Mouse (Mus musculus) liver, embryonic 15.5 days (tissue): Measurements from ENCODE around the gene Als2cr12. TPM values are rescaled to one million over a fixed set of nuclear protein-coding genes. Genes with fewer than 3 reads are reported as not detected.

Source experiments
- ATAC-seq: fragments of 200-750 bp; cut with Nextera tagmentation; 2 replicates; pipeline ENCODE4 v1.8.0; 2017; ENCODE audit warnings: moderate number of reproducible peaks, mild to moderate bottlenecking, moderate library complexity; ENCODE audit not compliant: insufficient read depth
- H3K27ac ChIP-seq: fragments of 300-500 bp; sonication (generic); replicated peaks from 2 replicates; pipeline ENCODE4 v1.5.1; 2015; ENCODE audit warnings: mild to moderate bottlenecking, inconsistent platforms
- H3K27me3 ChIP-seq: fragments of 300-500 bp; sonication (generic); 2 replicates; pipeline ENCODE4 v1.6.1; 2015; ENCODE audit warnings: mild to moderate bottlenecking, inconsistent platforms
- H3K36me3 ChIP-seq: fragments of 300-500 bp; sonication (generic); replicated peaks from 2 replicates; pipeline ENCODE4 v1.6.1; 2015; ENCODE audit warnings: moderate library complexity, mild to moderate bottlenecking, inconsistent platforms
- H3K4me1 ChIP-seq: fragments of 300-500 bp; sonication (generic); replicated peaks from 2 replicates; pipeline ENCODE4 v1.6.1; 2015; ENCODE audit warnings: inconsistent platforms
- H3K4me2 ChIP-seq: fragments of 300-500 bp; sonication (generic); 2 replicates; pipeline ENCODE4 v1.6.1; 2015; ENCODE audit warnings: moderate library complexity, mild to moderate bottlenecking, inconsistent platforms
- H3K4me3 ChIP-seq: fragments of 300-500 bp; sonication (generic); replicated peaks from 2 replicates; pipeline ENCODE4 v1.5.1; 2015; ENCODE audit warnings: mild to moderate bottlenecking, inconsistent platforms
- H3K9ac ChIP-seq: fragments of 300-500 bp; sonication (generic); 2 replicates; pipeline ENCODE4 v1.6.1; 2015; ENCODE audit warnings: moderate library complexity, mild to moderate bottlenecking, inconsistent platforms
- H3K9me3 ChIP-seq: fragments of 300-500 bp; sonication (generic); replicated peaks from 2 replicates; pipeline ENCODE4 v1.6.1; 2016; ENCODE audit warnings: inconsistent platforms
- whole genome bisulfite sequencing: fragments of 180-500 bp; shearing (Covaris S2); methylation state at CpG from one replicate; pipeline ENCODE4 v1.1.7; 2015; ENCODE audit warnings: mixed read lengths; ENCODE audit not compliant: insufficient replicate concordance; 5-methylcytosine and 5-hydroxymethylcytosine counted together
- polyA plus RNA-seq: library from polyadenylated mRNA; unstranded; fragments of >200 nt; fragmentation: Nextera tagmentation; extraction: Ambion mirVana; gene quantifications from 2 replicates; pipeline ENCODE4 v1.2.1, GENCODE M21; 2015

The Als2cr12 gene
- polyA plus RNA-seq, 1 experiment from 2014 or later: not detected

DNA sequence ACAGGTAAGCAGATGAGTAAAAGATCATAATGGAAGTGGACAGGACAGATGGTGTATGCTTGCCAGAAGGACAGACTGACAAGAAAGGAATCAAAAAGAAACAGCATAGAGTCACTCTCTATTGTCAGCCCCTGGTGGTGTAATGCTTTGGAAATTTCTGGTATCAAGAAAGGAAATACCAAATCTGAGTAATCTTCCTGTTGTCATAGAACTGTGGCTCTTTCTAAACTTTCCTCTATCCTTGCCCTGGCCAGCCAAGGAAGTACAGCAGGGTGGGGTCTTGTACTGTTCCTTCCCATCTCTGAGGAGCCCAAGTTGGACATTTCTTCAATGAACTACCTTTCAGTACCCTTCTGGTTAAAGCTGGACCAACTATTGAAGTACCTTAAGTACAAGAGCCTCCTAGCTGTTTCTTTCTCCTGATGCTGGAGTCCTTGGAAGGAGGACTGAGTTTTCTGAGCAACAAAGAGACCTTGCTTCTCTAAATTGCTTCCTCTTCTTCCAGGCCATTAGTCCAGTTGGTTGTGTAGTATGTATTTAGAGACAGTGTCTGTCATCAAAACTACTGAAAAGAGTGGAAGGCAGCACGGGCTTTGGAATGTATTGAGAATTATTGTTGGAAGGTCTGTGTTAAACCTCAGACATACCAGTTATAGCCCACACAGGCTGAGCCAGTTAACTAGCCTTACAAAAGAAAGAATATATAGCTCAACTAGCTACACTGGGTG, 31.4 kb upstream of the Als2cr12 start:
- Histone ChIP-seq H3K36me3 (peaks cover 43% of the 10 kb centered on the region), H3K4me1 (peaks cover 16% of the 10 kb centered on the region), H3K9me3 (no peaks in the 10 kb centered on the region), H3K9ac (no peak overlapping the region), H3K27me3 (no peaks in the 10 kb centered on the region), H3K27ac (peak overlapping the region; percentile 1; the same call in 1 of the 2 replicates), H3K4me3 (no peak overlapping the region), H3K4me2 (no peak overlapping the region)
- WGBS: 60% methylated on average over 1 of the region's 1 CpGs
- ATAC-seq: no peak

DNA sequence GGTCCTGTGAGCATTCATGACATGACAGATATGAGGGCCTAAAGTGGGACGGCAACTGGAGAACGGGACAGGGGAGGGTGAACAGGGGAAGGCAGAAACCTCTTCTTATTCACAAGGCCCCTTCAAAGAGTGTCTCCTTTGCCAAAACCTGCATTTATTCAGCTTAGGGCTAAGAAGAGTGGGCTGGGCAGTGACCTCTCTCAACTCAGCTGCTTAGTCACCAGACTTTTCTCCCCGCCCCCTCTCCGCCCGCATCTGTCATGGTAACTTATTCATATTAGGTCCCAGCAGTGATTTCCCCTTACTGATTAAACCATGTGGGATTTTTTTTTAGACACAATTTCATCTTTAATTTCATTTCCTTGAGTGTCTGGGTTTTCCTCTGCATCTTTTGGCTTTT, 30.0 kb upstream of the Als2cr12 start:
- H3K27me3 ChIP-seq: no peaks in the 10 kb centered on the region
- H3K9ac ChIP-seq: no peak overlapping the region
- peaks cover 37% of the 10 kb centered on the region for H3K36me3 ChIP-seq
- H3K4me2 ChIP-seq: no peak overlapping the region
- peaks cover 20% of the 10 kb centered on the region for H3K4me1 ChIP-seq
- H3K27ac ChIP-seq: no peak overlapping the region
- no peaks in the 10 kb centered on the region for H3K9me3 ChIP-seq
- 60% methylated on average over 5 of the region's 5 CpGs for WGBS
- ATAC-seq: no peak
- no peak overlapping the region for H3K4me3 ChIP-seq

DNA sequence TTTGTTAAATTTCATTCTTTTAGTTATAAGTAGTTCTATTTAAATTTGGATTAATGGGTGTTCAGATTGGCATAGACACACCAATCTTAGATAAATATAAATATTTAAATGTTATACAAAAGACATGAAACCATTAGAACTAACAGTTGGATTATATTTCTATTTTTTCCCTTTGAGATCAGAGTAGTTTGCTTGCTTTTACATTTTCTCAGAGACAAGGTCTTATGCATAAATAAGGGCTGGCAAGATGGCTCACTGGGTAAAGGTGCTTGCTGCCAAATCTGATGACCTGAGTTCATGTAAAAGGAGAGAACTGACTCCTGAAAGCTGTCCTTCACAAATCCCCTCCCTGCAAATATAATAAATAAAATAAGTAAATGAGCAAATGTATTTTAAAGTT, 29.3 kb upstream of the Als2cr12 start:
- no peaks in the 10 kb centered on the region for H3K27me3 ChIP-seq
- no peak overlapping the region for H3K4me3 ChIP-seq
- peaks cover 26% of the 10 kb centered on the region for H3K4me1 ChIP-seq
- H3K4me2 ChIP-seq: no peak overlapping the region
- H3K9ac ChIP-seq: no peak overlapping the region
- H3K9me3 ChIP-seq: no peaks in the 10 kb centered on the region
- peaks cover 34% of the 10 kb centered on the region for H3K36me3 ChIP-seq
- ATAC-seq: no peak
- H3K27ac ChIP-seq: no peak overlapping the region

DNA sequence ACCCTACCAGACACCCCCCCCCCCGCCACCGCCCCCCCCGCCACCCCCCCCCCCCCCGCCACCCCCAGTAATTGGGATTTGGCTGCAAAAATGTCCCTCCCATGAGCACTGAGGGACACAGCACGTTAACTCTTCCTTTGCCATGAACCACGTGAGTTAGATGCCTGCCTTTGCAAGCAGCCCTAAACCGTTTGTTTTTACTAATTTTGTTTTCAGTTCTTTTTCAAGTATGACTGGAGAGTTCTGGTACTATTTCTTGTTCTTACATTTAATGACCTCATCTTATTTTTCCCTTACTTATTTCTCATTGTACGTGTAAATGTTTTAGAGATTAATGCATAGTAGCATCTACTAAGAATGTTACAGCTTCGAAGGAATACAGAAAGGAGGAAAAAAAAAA, 28.7 kb upstream of the Als2cr12 start:
- Histone ChIP-seq H3K9me3 (no peaks in the 10 kb centered on the region), H3K27me3 (no peaks in the 10 kb centered on the region), H3K36me3 (peaks cover 30% of the 10 kb centered on the region), H3K27ac (no peak overlapping the region), H3K4me2 (no peak overlapping the region), H3K4me1 (peaks cover 31% of the 10 kb centered on the region), H3K4me3 (no peak overlapping the region), H3K9ac (no peak overlapping the region)
- 54% methylated on average over 8 of the region's 9 CpGs for WGBS
- no peak for ATAC-seq

DNA sequence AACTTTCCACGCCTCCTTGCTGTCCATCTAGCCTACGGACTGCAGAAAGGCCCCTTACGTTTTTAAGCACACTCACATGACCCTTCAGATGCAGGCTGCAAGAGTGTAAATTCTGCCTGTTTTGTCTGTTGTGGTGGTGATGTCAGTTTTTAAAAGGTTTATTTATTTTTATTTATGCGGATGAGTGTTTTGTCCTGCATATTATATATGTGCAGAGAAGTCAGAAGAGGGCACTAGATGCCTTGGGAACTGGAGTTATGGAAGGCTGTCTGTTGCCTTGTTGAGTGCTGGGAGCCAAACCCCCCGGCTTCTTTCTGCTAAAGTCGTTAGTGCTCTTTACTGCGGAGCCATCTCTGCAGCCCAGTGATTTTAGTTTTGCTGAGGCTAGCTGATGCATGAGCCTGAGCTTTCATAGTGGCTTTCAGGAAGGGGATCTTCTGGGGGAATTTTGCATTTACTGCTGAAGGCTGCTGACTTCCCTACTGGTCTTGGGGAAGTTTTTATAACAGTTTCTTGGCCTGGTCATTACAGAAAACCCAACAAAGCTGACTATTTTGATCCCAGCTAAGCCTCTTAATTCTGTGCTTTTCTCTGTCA, 28.1 kb upstream of the Als2cr12 start:
- Histone ChIP-seq H3K36me3 (peaks cover 23% of the 10 kb centered on the region), H3K9ac (no peak overlapping the region), H3K27me3 (no peaks in the 10 kb centered on the region), H3K4me3 (no peak overlapping the region), H3K9me3 (no peaks in the 10 kb centered on the region), H3K27ac (no peak overlapping the region), H3K4me2 (no peak overlapping the region), H3K4me1 (peaks cover 37% of the 10 kb centered on the region)
- ATAC-seq: no peak
- WGBS: 54% methylated on average over 7 of the region's 7 CpGs

DNA sequence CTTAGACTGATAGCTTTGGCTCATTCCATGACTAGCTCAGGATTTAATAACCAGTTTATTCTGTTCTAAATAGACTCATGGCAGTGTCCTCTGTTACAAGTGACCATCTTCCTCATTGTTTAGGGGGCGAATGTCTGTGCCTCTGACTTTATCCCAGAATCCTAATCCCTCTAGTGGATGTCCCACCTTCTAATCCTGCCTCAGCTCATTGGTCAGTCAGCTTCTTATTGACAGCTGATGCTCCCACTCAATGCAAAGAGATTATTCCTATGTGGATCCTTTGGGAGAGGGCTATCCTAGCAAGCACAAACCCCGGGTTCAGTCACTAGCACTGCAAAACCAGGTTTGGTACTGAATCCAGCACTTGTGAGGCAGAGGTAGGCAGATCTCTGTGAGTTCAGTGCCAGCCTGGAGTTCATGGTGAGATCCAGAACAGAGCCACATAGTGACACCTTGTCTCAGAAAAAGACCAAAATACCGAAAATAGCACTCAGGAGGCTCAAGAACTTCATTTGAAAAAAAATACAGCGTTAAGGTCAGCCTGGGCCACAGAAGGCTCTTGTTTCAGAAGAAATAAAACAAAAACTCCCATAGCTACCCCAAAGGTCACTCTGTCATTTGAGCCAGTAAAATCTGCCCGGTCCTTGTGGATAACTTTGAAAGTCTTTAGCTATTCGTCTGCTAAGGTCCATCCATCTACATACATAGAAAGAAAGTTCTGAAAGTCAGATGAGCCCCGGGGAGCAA, 27.4 kb upstream of the Als2cr12 start:
- Histone ChIP-seq H3K4me3 (no peak overlapping the region), H3K27me3 (no peaks in the 10 kb centered on the region), H3K36me3 (peaks cover 17% of the 10 kb centered on the region), H3K9me3 (no peaks in the 10 kb centered on the region), H3K4me2 (no peak overlapping the region), H3K9ac (no peak overlapping the region), H3K4me1 (peaks cover 41% of the 10 kb centered on the region), H3K27ac (no peak overlapping the region)
- WGBS: 67% methylated on average over 7 of the region's 7 CpGs
- ATAC-seq: no peak

DNA sequence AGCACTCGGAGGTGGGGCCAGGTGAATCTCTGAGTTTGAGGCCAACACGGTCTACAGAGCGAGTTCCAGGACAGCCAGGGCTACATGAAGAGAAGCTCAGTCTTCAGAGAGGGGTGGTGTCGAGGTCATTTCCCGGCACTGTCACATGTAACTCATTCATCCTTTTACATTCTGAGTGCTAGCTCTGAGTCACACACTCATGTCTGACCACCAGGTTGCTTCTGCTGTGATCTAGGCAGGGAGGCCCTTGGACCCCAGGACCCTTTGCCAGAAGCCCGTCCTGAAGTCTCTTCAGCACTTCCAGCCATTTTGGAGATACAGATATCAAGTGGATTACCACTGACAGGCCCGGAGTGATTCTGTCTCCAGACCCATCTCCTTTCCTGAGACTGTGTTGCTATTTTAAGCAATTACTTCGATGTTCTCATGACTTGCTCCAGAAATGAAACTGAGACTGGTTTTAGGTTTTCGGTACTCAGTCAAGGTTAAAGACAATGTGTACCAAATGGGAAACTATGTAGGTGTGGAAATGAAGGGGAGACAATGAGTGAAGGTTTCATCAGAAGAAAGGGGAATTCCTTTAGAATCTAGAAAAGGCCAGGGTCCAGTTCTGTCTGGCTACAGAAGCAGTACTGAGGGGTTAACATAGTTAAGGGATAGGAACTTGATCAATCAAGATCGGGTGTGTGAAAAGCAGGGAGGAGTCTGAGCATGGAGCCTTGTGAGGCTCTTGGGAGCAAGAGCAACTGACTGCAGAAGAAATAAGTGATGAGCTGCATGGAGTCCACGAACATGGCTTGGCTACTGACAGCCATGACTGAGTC, 26.5 kb upstream of the Als2cr12 start:
- H3K27me3 ChIP-seq: no peaks in the 10 kb centered on the region
- H3K36me3 ChIP-seq: peaks cover 8% of the 10 kb centered on the region
- H3K27ac ChIP-seq: no peak overlapping the region
- H3K9ac ChIP-seq: no peak overlapping the region
- H3K4me1 ChIP-seq: peaks cover 37% of the 10 kb centered on the region
- no peak for ATAC-seq
- H3K4me2 ChIP-seq: no peak overlapping the region
- H3K9me3 ChIP-seq: no peaks in the 10 kb centered on the region
- 62% methylated on average over 11 of the region's 11 CpGs for WGBS
- H3K4me3 ChIP-seq: no peak overlapping the region

DNA sequence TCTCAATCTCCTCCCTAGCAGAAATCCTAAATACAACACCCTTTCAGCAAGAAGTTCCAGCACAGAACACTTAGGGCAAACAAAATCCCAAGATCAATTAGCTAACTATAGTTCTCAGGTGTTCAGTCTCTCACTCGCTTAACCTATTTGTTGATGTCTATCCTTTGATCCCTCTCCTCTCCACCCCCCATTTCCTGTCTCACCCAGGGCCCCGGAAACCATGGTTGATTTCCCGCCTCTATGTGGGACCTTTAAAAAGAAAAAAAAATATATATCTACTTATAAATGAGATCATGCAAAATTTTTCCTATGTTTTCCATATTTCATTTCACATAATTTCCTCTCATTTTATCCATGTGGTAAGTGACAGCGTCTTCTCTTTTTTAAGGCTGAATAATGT, 25.2 kb upstream of the Als2cr12 start:
- H3K4me3 ChIP-seq: no peak overlapping the region
- no peaks in the 10 kb centered on the region for H3K9me3 ChIP-seq
- peaks cover 4% of the 10 kb centered on the region for H3K36me3 ChIP-seq
- peaks cover 45% of the 10 kb centered on the region for H3K4me1 ChIP-seq
- no peak for ATAC-seq
- H3K4me2 ChIP-seq: no peak overlapping the region
- WGBS: 30% methylated on average over 4 of the region's 4 CpGs
- H3K9ac ChIP-seq: no peak overlapping the region
- H3K27ac ChIP-seq: no peak overlapping the region
- no peaks in the 10 kb centered on the region for H3K27me3 ChIP-seq

DNA sequence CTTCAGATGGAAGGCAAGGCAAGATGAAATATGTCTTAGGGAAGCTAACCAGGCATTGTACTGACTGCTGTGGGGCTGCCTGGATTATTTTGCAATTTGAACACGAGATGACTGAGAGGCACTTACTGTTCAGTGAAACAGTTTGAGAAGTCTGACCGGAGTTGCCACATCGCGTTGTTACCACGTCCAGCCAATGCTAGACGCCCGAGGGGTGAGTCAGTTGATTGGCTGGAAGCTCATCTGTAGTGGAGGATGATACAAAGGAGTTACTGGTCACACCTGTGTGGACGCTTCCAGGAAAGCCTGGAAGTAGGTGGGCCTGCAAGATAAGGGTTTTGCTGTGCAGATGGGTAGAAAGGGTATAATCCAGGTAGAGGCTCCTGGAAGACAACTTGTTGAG, 24.3 kb upstream of the Als2cr12 start:
- Histone ChIP-seq H3K4me1 (peaks cover 44% of the 10 kb centered on the region), H3K36me3 (peaks cover 4% of the 10 kb centered on the region), H3K27ac (0 out of 2 replicates have a peak overlapping the region, but pooled peaks have one; percentile 48), H3K4me3 (no peak overlapping the region), H3K4me2 (no peak overlapping the region; the same call in 1 of the 2 replicates), H3K9me3 (no peaks in the 10 kb centered on the region), H3K27me3 (no peaks in the 10 kb centered on the region), H3K9ac (no peak overlapping the region)
- 44% methylated on average over 8 of the region's 8 CpGs for WGBS
- ATAC-seq: no peak

DNA sequence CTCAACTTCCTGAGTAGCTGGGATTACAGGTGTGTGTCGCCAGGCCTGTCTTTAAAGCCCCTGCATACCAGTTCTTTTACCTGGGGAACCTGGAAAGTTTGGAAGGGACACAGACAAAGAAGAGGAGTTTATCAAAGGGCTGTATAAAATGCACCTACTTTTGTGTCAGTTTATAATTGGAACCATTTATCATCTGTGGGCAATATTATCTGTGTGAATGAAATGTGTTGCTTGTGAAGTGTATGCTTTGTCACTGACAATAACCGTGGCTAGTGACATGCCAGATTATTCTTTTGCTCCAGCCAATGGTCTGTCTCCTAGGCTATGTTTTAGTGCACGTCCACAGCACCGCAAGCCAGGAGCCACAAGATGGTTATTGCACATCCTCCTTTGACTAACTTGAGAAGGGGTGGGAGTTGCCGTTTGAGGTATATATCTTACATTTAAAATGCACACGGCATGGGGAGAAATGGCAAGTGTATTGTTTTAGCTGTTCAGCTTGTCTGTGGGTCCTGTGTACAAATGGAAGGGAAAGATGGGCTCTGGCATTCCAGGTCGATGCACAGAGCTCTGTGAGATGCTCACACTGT, 23.7 kb upstream of the Als2cr12 start:
- peaks cover 44% of the 10 kb centered on the region for H3K4me1 ChIP-seq
- 59% methylated on average over 7 of the region's 7 CpGs for WGBS

More for the DNA sequence above, 23.7 kb upstream of the Als2cr12 start:
- no peak overlapping the region for H3K9ac ChIP-seq
- H3K27ac ChIP-seq: 0 out of 2 replicates have a peak overlapping the region, but pooled peaks have one; percentile 48
- H3K36me3 ChIP-seq: peaks cover 4% of the 10 kb centered on the region
- no peaks in the 10 kb centered on the region for H3K27me3 ChIP-seq
- H3K4me2 ChIP-seq: no peak overlapping the region
- H3K4me3 ChIP-seq: no peak overlapping the region
- no peaks in the 10 kb centered on the region for H3K9me3 ChIP-seq
- no peak for ATAC-seq
